Mouse (Mus musculus) MEL (cell line): ENCODE data around the gene Rps27rt. TPM values are rescaled to one million over a fixed set of nuclear protein-coding genes. Genes with fewer than 3 reads are reported as not detected.

Experiments
- DNase-seq: peaks from one replicate; pipeline ENCODE4 v3.0.0; 2011; ENCODE audit warnings: low read depth, low spot score
- H3K27ac ChIP-seq: 2 replicates; pipeline ENCODE4 v1.5.1; 2012; ENCODE audit warnings: low read depth, mild to moderate bottlenecking, control low read depth, low read length, moderate library complexity; ENCODE audit not compliant: control insufficient read depth
- H3K27me3 ChIP-seq, 2 experiments: fragments of 150-350 bp in 1 of 2; sonication (generic) in 1 of 2; 2 replicates each; pipeline ENCODE4 v1.6.1; 2012; ENCODE audit warnings: low read length in 2 of 2, mild to moderate bottlenecking in 2 of 2, improper control_type of control experiment in 1 of 2, moderate library complexity in 1 of 2; ENCODE audit not compliant: insufficient read depth in 2 of 2, control insufficient read depth in 1 of 2
- H3K36me3 ChIP-seq, 2 experiments: 2 replicates each; pipeline ENCODE4 v1.6.1; 2012 to 2014; ENCODE audit warnings: low read length in 2 of 2, improper control_type of control experiment in 1 of 2, inconsistent platforms in 1 of 2, mild to moderate bottlenecking in 1 of 2; ENCODE audit not compliant: insufficient read depth in 2 of 2, control insufficient read depth in 1 of 2
- H3K4me1 ChIP-seq, 2 experiments: fragments of 150-350 bp in 1 of 2; sonication (generic) in 1 of 2; 2 replicates each; pipeline ENCODE4 v1.6.1; 2012; ENCODE audit warnings: low read length in 2 of 2, improper control_type of control experiment in 1 of 2, mild to moderate bottlenecking in 1 of 2; ENCODE audit not compliant: insufficient read depth in 2 of 2, control insufficient read depth in 1 of 2
- H3K4me3 ChIP-seq, 2 experiments: fragments of 150-350 bp in 1 of 2; sonication (generic) in 1 of 2; 2 replicates each; pipeline ENCODE4 v1.5.1; 2012; ENCODE audit warnings: low read depth in 2 of 2, low read length in 2 of 2, mild to moderate bottlenecking in 2 of 2, moderate library complexity in 2 of 2, control low read depth in 1 of 2, improper control_type of control experiment in 1 of 2; ENCODE audit not compliant: control insufficient read depth in 1 of 2, insufficient read depth in 1 of 2
- H3K79me2 ChIP-seq: 2 replicates; pipeline ENCODE4 v1.6.1; 2012; ENCODE audit warnings: mild to moderate bottlenecking, low read length, moderate library complexity; ENCODE audit not compliant: control insufficient read depth, poor library complexity, insufficient read depth
- H3K9ac ChIP-seq: 2 replicates; pipeline ENCODE4 v1.6.1; 2012; ENCODE audit warnings: low read depth, mild to moderate bottlenecking, control low read depth, low read length, moderate library complexity; ENCODE audit not compliant: control insufficient read depth, poor library complexity, severe bottlenecking
- H3K9me3 ChIP-seq: fragments of 150-350 bp; sonication (generic); replicated peaks from 2 replicates; pipeline ENCODE4 v1.6.1; 2012; ENCODE audit warnings: mild to moderate bottlenecking, low read length, improper control_type of control experiment, moderate library complexity; ENCODE audit not compliant: insufficient read depth
- BHLHE40 ChIP-seq: IDR thresholded peaks from 2 replicates; pipeline ENCODE4 v1.6.1; 2012; ENCODE audit warnings: low read depth, mild to moderate bottlenecking, inconsistent platforms, low read length, improper control_type of control experiment, borderline replicate concordance
- CHD1 ChIP-seq: IDR thresholded peaks from 2 replicates; pipeline ENCODE4 v1.6.1; 2012; ENCODE audit warnings: low read depth, mild to moderate bottlenecking, inconsistent platforms, low read length, improper control_type of control experiment
- CTCF ChIP-seq, 3 experiments: IDR thresholded peaks in 2 of 3; conservative IDR thresholded peaks in 1 of 3; 2 replicates each; pipeline ENCODE4 v1.5.1; 2011 to 2012; ENCODE audit warnings: low read length in 3 of 3, low read depth in 2 of 3, mild to moderate bottlenecking in 2 of 3, improper control_type of control experiment in 1 of 3, inconsistent platforms in 1 of 3, mixed read lengths in 1 of 3, moderate library complexity in 1 of 3; ENCODE audit not compliant: control insufficient read depth in 1 of 3, insufficient read depth in 1 of 3, poor library complexity in 1 of 3, severe bottlenecking in 1 of 3
- E2F4 ChIP-seq: IDR thresholded peaks from 2 replicates; pipeline ENCODE4 v1.6.1; 2011; ENCODE audit warnings: low read depth, low read length, improper control_type of control experiment, borderline replicate concordance
- ELF1 ChIP-seq: IDR thresholded peaks from 2 replicates; pipeline ENCODE4 v1.6.1; 2014; ENCODE audit warnings: low read depth, mild to moderate bottlenecking, inconsistent platforms, low read length, improper control_type of control experiment, moderate library complexity
- EP300 ChIP-seq, 2 experiments: IDR thresholded peaks; 2 replicates each; pipeline ENCODE4 v1.6.1; 2011; ENCODE audit warnings: improper control_type of control experiment in 2 of 2, low read length in 2 of 2, low read depth in 1 of 2, mild to moderate bottlenecking in 1 of 2
- ETS1 ChIP-seq: IDR thresholded peaks from 2 replicates; pipeline ENCODE4 v1.6.1; 2012; ENCODE audit warnings: low read depth, mild to moderate bottlenecking, inconsistent platforms, low read length, improper control_type of control experiment, moderate library complexity
- JUND ChIP-seq: IDR thresholded peaks from 2 replicates; pipeline ENCODE4 v1.6.1; 2011; ENCODE audit warnings: low read depth, mild to moderate bottlenecking, improper control_type of control experiment, low read length
- MAFK ChIP-seq: IDR thresholded peaks from 2 replicates; pipeline ENCODE4 v1.6.1; 2011; ENCODE audit warnings: low read depth, mild to moderate bottlenecking, low read length, improper control_type of control experiment, borderline replicate concordance
- MAX ChIP-seq: IDR thresholded peaks from 2 replicates; pipeline ENCODE4 v1.6.1; 2011; ENCODE audit warnings: low read length, improper control_type of control experiment
- MAZ ChIP-seq: IDR thresholded peaks from 2 replicates; pipeline ENCODE4 v1.6.1; 2012; ENCODE audit warnings: low read depth, mild to moderate bottlenecking, inconsistent platforms, low read length, improper control_type of control experiment
- MXI1 ChIP-seq: IDR thresholded peaks from 2 replicates; pipeline ENCODE4 v1.6.1; 2011; ENCODE audit warnings: mild to moderate bottlenecking, low read depth, low read length, improper control_type of control experiment
- MYB ChIP-seq: IDR thresholded peaks from 2 replicates; pipeline ENCODE4 v1.6.1; 2011; ENCODE audit warnings: mild to moderate bottlenecking, low read depth, low read length, improper control_type of control experiment
- MYC ChIP-seq: IDR thresholded peaks from 2 replicates; pipeline ENCODE4 v1.6.1; 2011; ENCODE audit warnings: low read depth, mild to moderate bottlenecking, low read length, improper control_type of control experiment, moderate library complexity
- NRF1 ChIP-seq: IDR thresholded peaks from 2 replicates; pipeline ENCODE4 v1.6.1; 2014; ENCODE audit warnings: low read depth, mild to moderate bottlenecking, inconsistent platforms, low read length, improper control_type of control experiment, moderate library complexity; ENCODE audit not compliant: poor library complexity, insufficient read depth, severe bottlenecking
- POLR2A ChIP-seq, 2 experiments: IDR thresholded peaks; 2 replicates each; pipeline ENCODE4 v1.6.1; 2011 to 2012; ENCODE audit warnings: low read length in 2 of 2, mild to moderate bottlenecking in 2 of 2, control low read depth in 1 of 2, improper control_type of control experiment in 1 of 2, low read depth in 1 of 2, moderate library complexity in 1 of 2; ENCODE audit not compliant: control insufficient read depth in 1 of 2, insufficient read depth in 1 of 2, poor library complexity in 1 of 2
- RAD21 ChIP-seq: IDR thresholded peaks from 2 replicates; pipeline ENCODE4 v1.6.1; 2011; ENCODE audit warnings: mild to moderate bottlenecking, low read depth, low read length, improper control_type of control experiment
- SIN3A ChIP-seq: IDR thresholded peaks from 2 replicates; pipeline ENCODE4 v1.6.1; 2012; ENCODE audit warnings: low read length, improper control_type of control experiment, inconsistent platforms
- TAL1 ChIP-seq: IDR thresholded peaks from 2 replicates; pipeline ENCODE4 v1.6.1; 2012; ENCODE audit warnings: mild to moderate bottlenecking, inconsistent platforms, low read length, moderate library complexity, mixed read lengths
- TBP ChIP-seq: IDR thresholded peaks from 2 replicates; pipeline ENCODE4 v1.8.0; 2011; ENCODE audit warnings: low read depth, low read length, improper control_type of control experiment
- USF1 ChIP-seq: IDR thresholded peaks from 2 replicates; pipeline ENCODE4 v1.6.1; 2014; ENCODE audit warnings: low read depth, mild to moderate bottlenecking, inconsistent platforms, low read length, improper control_type of control experiment, moderate library complexity
- ZC3H11A ChIP-seq: IDR thresholded peaks from 2 replicates; pipeline ENCODE4 v1.6.1; 2012; ENCODE audit warnings: low read depth, mild to moderate bottlenecking, inconsistent platforms, low read length, improper control_type of control experiment
- ZKSCAN1 ChIP-seq: IDR thresholded peaks from 2 replicates; pipeline ENCODE4 v1.6.1; 2012; ENCODE audit warnings: low read depth, mild to moderate bottlenecking, inconsistent platforms, low read length, improper control_type of control experiment, moderate library complexity
- ZNF384 ChIP-seq: IDR thresholded peaks from 2 replicates; pipeline ENCODE4 v1.6.1; 2012; ENCODE audit warnings: low read depth, mild to moderate bottlenecking, inconsistent platforms, low read length, improper control_type of control experiment
- polyA plus RNA-seq, 2 experiments: library from polyadenylated mRNA; stranded (reverse) in 1 of 2; unstranded in 1 of 2; fragments of >175 nt in 1 of 2; fragments of >200 nt in 1 of 2; gene quantifications; 2 replicates each; pipeline versions ENCODE4 v1.2.1 to v1.2.4; 2012; ENCODE audit warnings: low replicate concordance in 2 of 2, low read depth in 1 of 2; ENCODE audit not compliant: insufficient read length in 2 of 2, insufficient read depth in 1 of 2, missing spikeins in 1 of 2
- total RNA-seq: library from RNA; depleted of rRNA; stranded (reverse); fragments of 300-350 nt; gene quantifications from 2 replicates; pipeline ENCODE4 v1.2.3, GENCODE M21; 2012

The Rps27rt gene
- total and polyA plus RNA-seq, 3 experiments = 61.8 to 338 TPM; not detected in 1

- no peaks in the 10 kb centered on the region for H3K79me2 ChIP-seq
- H3K4me3 ChIP-seq = no peak overlapping the region
- DNase-seq = no peak
- TF ChIP-seq SIN3A (no peak), E2F4 (no peak), POLR2A (IDR thresholded peaks at IDR 0.05; ENCODE audit: control insufficient read depth in 1 of 2, insufficient read depth in 1 of 2, low read depth in 1 of 2, low read length in 2 of 2, poor library complexity in 1 of 2) (no peak), TBP (no peak), ZC3H11A (no peak), TAL1 (no peak), CHD1 (no peak), ETS1 (no peak), MYB (no peak), NRF1 (no peak), JUND (no peak), BHLHE40 (no peak), MYC (no peak), MAZ (no peak)
- no peaks in the 10 kb centered on the region for H3K4me1 ChIP-seq
- H3K27ac ChIP-seq = no peak overlapping the region
- no peaks in the 10 kb centered on the region for H3K9me3 ChIP-seq
- no peak overlapping the region for H3K9ac ChIP-seq
- H3K27me3 ChIP-seq = no peaks in the 10 kb centered on the region
- H3K36me3 ChIP-seq = no peaks in the 10 kb centered on the region
These were observed 13.9 kb upstream of the Rps27rt start for GRCm38 (mm10) chr9:114996489-114996888.

- Histone ChIP-seq H3K9me3 (no peaks in the 10 kb centered on the region), H3K4me1 (no peaks in the 10 kb centered on the region), H3K4me3 (no peak overlapping the region), H3K36me3 (no peaks in the 10 kb centered on the region), H3K9ac (no peak overlapping the region), H3K79me2 (no peaks in the 10 kb centered on the region), H3K27me3 (no peaks in the 10 kb centered on the region), H3K27ac (no peak overlapping the region)
- TF ChIP-seq RAD21 = no peak
- no peak for TF ChIP-seq CTCF (IDR thresholded peaks at IDR 0.05 in 2 of 3, conservative IDR thresholded peaks at IDR 0.05 in 1 of 3; ENCODE audit: control insufficient read depth in 1 of 3, insufficient read depth in 1 of 3, low read depth in 2 of 3, low read length in 3 of 3, poor library complexity in 1 of 3, severe bottlenecking in 1 of 3)
- no peak for TF ChIP-seq USF1
- no peak for TF ChIP-seq TAL1
- no peak for TF ChIP-seq CHD1
- TF ChIP-seq ZKSCAN1 = no peak
- TF ChIP-seq ZNF384 = no peak
- no peak for TF ChIP-seq NRF1
- TF ChIP-seq JUND = no peak
- TF ChIP-seq MAX = no peak
- TF ChIP-seq ETS1 = no peak
- no peak for TF ChIP-seq ELF1
- no peak for TF ChIP-seq EP300 (IDR thresholded peaks at IDR 0.05; ENCODE audit: low read depth in 1 of 2, low read length in 2 of 2)
- TF ChIP-seq MXI1 = no peak
- TF ChIP-seq MAFK = no peak
- TF ChIP-seq SIN3A = no peak
- no peak for DNase-seq
These were observed 13.2 kb upstream of the Rps27rt start for GRCm38 (mm10) chr9:114995716-114996115.
